Mouse (Mus musculus) midbrain, embryonic 10.5 days (tissue): ENCODE data around the gene Sh3bp2. TPM values are rescaled to one million over a fixed set of nuclear protein-coding genes. Genes with fewer than 3 reads are reported as not detected.

ENCODE experiments used
- DNase-seq: peaks from one replicate; pipeline ENCODE4 v3.0.0-alpha.2; 2017; ENCODE audit warnings: low spot score
- H3K27ac ChIP-seq: fragments of 300-500 bp; sonication (generic); replicated peaks from 2 replicates; pipeline ENCODE4 v1.5.1; 2016; ENCODE audit warnings: mild to moderate bottlenecking
- H3K27me3 ChIP-seq: fragments of 300-500 bp; sonication (generic); 2 replicates; pipeline ENCODE4 v1.6.1; 2016; ENCODE audit warnings: low read depth, mild to moderate bottlenecking; ENCODE audit not compliant: poor library complexity, severe bottlenecking
- H3K36me3 ChIP-seq: fragments of 300-500 bp; sonication (generic); 2 replicates; pipeline ENCODE4 v1.6.1; 2016; ENCODE audit warnings: mild to moderate bottlenecking, moderate library complexity
- H3K4me1 ChIP-seq: fragments of 300-500 bp; sonication (generic); 2 replicates; pipeline ENCODE4 v1.6.1; 2016
- H3K4me3 ChIP-seq: fragments of 300-500 bp; sonication (generic); 2 replicates; pipeline ENCODE4 v1.5.1; 2016; ENCODE audit warnings: mild to moderate bottlenecking, moderate library complexity
- H3K9me3 ChIP-seq: fragments of 300-500 bp; sonication (generic); replicated peaks from 2 replicates; pipeline ENCODE4 v1.6.1; 2016; ENCODE audit warnings: mild to moderate bottlenecking
- WGBS: fragments of 180-500 bp; shearing (Covaris S2); methylation state at CpG from one replicate; pipeline ENCODE4 v1.1.7; 2016; 5-methylcytosine and 5-hydroxymethylcytosine counted together
- polyA plus RNA-seq: library from polyadenylated mRNA; unstranded; fragments of >200 nt; fragmentation: Nextera tagmentation; extraction: Ambion mirVana; gene quantifications from 2 replicates; pipeline ENCODE4 v1.2.1, GENCODE M21; 2016

The Sh3bp2 gene
- polyA plus RNA-seq, 1 experiment from 2014 or later, result 6.4 TPM

DNA sequence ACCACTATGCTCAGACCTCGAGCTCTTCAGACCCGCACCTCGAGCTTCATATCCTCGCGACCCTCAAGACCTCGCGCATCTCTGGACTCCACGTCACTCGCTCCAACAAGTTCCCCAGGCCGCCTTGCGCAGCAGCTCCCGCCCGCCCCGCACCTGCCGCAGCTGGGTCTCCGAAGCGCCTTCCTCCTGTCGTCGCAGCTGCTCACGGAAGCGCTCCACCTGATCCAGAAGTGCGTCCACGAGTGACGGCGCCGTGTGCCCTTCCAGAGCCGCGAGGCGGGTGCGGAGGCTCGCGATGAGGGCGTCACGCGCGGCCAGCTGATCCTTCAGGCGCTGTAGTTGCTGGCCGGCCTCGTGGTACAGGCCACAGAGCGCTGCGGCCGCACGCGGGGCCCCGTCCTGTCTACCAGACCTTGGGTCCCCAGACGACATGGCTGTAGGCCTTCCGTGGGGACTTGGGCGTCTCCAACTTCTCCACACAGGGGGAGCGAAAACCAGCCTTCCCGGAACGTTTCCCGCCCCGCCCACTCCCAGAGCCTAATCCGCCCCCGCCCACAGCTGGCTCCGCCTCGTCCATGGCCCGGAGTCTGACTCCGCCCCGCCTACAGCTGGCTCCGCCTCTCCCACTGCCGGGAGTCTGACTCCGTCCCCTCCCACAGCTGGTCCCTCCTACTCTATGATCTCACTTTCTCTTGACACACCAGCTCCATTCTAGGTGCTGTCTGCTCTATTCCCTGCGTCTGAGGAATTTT lies 12.0 kb upstream of the Sh3bp2 start, which contains the start of gene Tnip2:
Gene Tnip2, minus strand, starts transcription at position 526 of the 752 bp plus-strand sequence.
- Histone ChIP-seq H3K9me3 (no peaks in the 10 kb centered on the region), H3K27ac (peak within 1 kb of the TSS; percentile 73), H3K4me3 (peak within 1 kb of the TSS; percentile 59), H3K27me3 (peaks cover 18% of the 10 kb centered on the region), H3K4me1 (peaks cover 15% of the 10 kb centered on the region), H3K36me3 (no peaks in the 10 kb centered on the region)
- WGBS, result under 1% methylated on average over 64 of the region's 64 CpGs
- DNase-seq, result peak; percentile 94

DNA sequence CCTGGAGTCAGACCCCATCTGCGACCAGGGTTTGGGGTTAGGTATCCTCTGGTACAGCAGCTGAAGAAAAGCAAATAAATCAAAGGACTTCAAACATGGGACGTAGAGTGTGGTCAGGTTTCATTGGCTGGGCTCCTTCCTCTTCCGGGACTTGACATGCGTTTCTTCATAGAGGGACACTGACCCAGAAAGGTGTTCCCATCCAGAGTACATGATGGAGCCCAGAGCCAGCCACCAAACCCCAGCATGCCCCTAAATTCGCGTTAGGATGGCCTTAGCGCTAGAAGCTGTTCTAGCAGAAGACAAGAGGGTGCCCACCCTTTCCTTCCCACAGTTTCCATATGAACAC lies 11.4 kb upstream of the Sh3bp2 start:
- Histone ChIP-seq H3K36me3 (no peaks in the 10 kb centered on the region), H3K27me3 (peaks cover 18% of the 10 kb centered on the region), H3K9me3 (no peaks in the 10 kb centered on the region), H3K27ac (peak overlapping the region; percentile 73; the same call in 1 of the 2 replicates), H3K4me3 (peak overlapping the region; percentile 59), H3K4me1 (peaks cover 15% of the 10 kb centered on the region)
- WGBS, result 31% methylated on average over 7 of the region's 7 CpGs
- DNase-seq, result no peak

DNA sequence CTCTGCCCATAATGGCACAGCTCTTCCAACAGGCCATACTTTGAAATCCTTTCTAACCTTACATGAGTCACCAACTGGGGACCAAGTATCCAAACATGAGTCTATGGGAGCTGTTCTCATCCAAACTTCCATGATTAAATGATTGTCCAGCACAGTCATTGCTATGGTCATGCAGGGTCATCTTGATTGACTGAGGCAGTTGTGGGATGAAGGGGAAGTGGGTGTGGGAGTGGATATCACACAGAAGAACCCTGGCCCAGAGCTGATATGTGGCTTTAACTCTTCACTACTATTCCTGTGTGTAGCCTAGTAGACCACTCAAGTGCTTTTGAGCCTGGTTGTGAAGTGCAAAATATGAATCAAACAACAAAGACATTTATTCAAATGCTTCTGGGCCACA lies 10.5 kb upstream of the Sh3bp2 start:
- Histone ChIP-seq H3K27me3 (peaks cover 18% of the 10 kb centered on the region), H3K27ac (no peak overlapping the region), H3K36me3 (no peaks in the 10 kb centered on the region), H3K4me1 (peaks cover 15% of the 10 kb centered on the region), H3K4me3 (no peak overlapping the region), H3K9me3 (no peaks in the 10 kb centered on the region)
- DNase-seq, result no peak

DNA sequence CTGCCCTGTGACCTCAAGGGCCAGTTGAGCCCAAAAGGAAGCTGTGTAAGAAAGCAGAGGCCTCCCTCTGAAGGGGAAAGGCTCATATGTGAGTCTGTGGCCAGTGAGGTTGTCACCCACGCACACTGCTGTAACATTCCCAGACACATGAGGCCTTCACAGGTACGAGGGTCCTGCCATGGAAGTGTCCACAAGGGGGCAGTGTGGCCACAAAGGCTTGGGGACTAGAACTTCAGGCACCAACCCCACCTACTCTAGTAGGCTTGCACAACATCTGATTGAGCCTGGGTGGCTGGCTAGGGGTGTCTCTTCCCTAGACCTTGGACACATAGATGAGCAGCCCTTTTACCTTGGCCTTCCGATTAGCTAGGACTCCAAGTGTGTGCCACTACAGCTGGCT lies 7.7 kb upstream of the Sh3bp2 start:
- Histone ChIP-seq H3K4me1 (peaks cover 15% of the 10 kb centered on the region), H3K4me3 (no peak overlapping the region), H3K9me3 (no peaks in the 10 kb centered on the region), H3K27ac (no peak overlapping the region), H3K36me3 (no peaks in the 10 kb centered on the region), H3K27me3 (peaks cover 7% of the 10 kb centered on the region)
- 29% methylated on average over 3 of the region's 3 CpGs for WGBS
- peak; percentile 71 for DNase-seq

DNA sequence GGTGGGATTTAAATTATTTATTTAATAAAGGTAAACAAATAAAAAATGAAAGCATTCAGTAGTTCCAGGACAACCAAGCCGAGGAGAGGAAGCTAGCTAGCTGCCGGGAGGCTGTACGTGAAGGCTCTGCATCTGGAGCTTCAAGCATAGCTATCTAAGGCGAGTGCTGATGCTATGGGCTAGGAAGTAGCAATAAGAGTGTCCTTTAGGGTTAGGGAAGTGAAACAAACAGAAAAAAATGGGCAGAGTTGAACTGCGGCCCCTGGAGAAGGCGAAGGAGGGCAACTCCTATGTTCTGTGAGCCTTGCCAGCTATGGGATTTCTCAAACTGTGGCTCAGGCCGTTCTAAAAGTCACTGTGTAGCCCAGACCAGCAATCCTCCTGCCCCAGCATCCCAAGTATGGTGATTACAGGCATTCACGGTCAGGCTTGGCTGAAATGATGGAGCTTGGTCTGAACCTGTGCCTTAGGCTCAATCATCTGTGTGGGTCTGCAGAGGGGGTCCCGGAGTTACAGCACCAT lies 6.2 kb upstream of the Sh3bp2 start:
- WGBS, result 82% methylated on average over 9 of the region's 9 CpGs
- peaks cover 7% of the 10 kb centered on the region for H3K27me3 ChIP-seq

DNA sequence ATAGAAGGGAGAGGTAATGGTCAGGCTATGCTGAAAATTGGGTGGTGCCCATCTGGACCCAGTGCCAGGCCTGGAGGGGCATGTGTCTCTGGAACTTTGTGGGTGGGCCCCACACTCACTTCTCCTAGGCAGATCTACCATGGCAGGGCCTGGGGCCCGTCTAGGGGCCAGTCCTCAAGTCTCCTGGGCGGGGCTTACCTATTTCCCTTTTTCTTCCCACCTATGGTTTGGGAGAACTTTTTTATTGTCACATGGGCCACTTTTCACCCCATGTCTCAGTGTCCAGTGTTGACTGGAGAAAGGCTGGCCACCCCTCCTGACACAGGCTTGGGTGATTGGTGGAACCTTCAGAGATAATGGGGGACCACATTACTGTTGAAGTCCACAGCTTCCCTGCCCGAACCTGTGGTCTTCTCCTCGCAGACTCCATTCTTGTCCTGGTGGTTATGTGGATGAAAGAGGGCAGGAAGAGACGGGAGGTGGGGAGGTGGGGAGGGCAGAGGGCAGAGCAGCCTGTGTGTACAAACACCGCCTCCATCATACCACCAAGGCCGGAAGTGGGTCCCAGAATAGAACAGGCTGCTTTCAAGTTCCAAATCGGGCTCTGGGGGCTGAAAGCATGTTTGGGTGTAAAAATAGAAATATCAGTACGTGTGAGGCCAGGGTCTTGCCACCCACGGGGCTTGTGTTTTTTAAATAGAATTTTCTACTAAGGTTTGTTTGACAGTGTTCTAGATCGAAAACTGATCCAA lies 5.0 kb upstream of the Sh3bp2 start:
- Histone ChIP-seq H3K4me3 (no peak overlapping the region), H3K27ac (no peak overlapping the region), H3K9me3 (no peaks in the 10 kb centered on the region), H3K36me3 (no peaks in the 10 kb centered on the region), H3K27me3 (peaks cover 10% of the 10 kb centered on the region), H3K4me1 (peaks cover under 1% of the 10 kb centered on the region)
- WGBS, result 77% methylated on average over 11 of the region's 11 CpGs
- no peak for DNase-seq

More for the DNA sequence above, 6.2 kb upstream of the Sh3bp2 start:
- no peak overlapping the region for H3K27ac ChIP-seq
- no peaks in the 10 kb centered on the region for H3K9me3 ChIP-seq
- no peaks in the 10 kb centered on the region for H3K36me3 ChIP-seq
- H3K4me1 ChIP-seq, result peaks cover under 1% of the 10 kb centered on the region; the same call in 1 of the 2 replicates
- H3K4me3 ChIP-seq, result no peak overlapping the region
- DNase-seq, result no peak

DNA sequence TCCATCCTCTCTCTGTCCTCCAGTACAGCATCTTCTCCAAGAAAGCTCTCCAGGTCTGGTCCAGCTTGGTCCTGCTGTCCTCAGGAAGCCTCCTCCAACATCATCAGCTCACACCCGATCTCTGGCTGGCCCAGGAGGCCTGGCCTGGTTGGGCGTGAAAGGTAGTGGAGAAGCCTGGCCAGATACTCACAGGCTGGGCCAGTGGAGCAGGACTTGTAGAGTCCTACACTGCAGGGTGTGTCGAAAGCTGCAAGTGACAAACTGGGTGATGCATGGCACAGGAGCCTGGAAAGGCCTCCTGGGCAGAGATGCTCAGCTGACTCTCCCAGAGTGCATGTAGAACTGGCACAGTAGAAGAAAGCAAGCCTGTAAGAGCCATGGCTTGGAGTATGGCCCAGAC lies 4.3 kb upstream of the Sh3bp2 start:
- peaks cover 8% of the 10 kb centered on the region for H3K4me1 ChIP-seq
- 83% methylated on average over 3 of the region's 3 CpGs for WGBS
- no peak overlapping the region for H3K27ac ChIP-seq
- H3K4me3 ChIP-seq, result no peak overlapping the region
- H3K36me3 ChIP-seq, result no peaks in the 10 kb centered on the region
- DNase-seq, result no peak
- H3K27me3 ChIP-seq, result peaks cover 14% of the 10 kb centered on the region
- H3K9me3 ChIP-seq, result no peaks in the 10 kb centered on the region

DNA sequence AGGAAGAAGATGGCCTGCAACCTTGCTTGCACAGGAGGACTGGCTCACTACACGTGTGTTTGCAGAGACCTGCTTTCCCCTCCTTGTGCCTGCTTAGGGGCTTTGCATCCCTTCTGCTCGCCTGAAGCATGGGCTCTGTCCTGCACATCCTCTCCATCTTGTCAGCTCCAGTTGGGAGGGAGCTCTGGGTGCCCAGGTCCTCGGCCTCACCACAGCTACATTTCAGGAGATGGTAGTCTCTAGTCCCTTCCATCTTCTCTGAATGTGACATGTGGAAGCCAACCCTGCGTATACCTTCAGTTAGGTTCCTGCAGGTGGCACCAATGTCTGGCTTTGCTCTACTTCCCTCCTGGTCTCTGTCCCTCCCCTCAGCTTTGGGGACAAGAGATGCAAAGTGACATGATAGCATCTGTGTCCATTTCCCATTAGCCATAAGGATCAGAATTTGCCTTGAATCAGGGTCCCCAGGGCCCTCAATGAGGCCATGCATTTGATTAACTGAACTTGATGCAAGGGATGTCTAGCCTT lies 1.6 kb upstream of the Sh3bp2 start:
- 65% methylated on average over 4 of the region's 4 CpGs for WGBS
- no peak for DNase-seq
- Histone ChIP-seq H3K36me3 (no peaks in the 10 kb centered on the region), H3K4me3 (no peak overlapping the region), H3K27ac (no peak overlapping the region), H3K4me1 (peaks cover 12% of the 10 kb centered on the region), H3K9me3 (no peaks in the 10 kb centered on the region), H3K27me3 (peaks cover 30% of the 10 kb centered on the region)

DNA sequence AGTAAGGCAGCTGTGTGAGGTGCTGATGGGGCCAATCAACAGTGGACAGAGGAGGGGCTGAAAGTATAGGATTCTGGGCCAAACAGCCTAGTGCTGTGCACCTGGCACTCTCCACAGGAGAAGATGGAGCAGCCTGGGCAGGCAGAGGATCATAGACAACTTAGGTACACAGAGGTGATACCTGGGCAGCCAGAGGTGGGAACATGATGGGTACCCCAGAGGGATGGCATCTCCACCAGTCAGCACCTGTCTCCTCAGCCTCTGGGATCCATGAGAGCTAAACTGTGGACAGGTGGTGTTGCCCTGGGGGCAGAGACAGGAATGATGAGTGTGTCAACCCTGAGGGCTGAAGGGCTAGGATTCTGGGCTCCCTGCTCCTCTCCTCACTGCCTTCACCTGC lies 1.1 kb upstream of the Sh3bp2 start:
- no peak overlapping the region for H3K27ac ChIP-seq
- H3K4me3 ChIP-seq, result no peak overlapping the region
- peaks cover 30% of the 10 kb centered on the region for H3K27me3 ChIP-seq
- no peaks in the 10 kb centered on the region for H3K9me3 ChIP-seq
- DNase-seq, result no peak
- H3K4me1 ChIP-seq, result peaks cover 12% of the 10 kb centered on the region
- H3K36me3 ChIP-seq, result no peaks in the 10 kb centered on the region

DNA sequence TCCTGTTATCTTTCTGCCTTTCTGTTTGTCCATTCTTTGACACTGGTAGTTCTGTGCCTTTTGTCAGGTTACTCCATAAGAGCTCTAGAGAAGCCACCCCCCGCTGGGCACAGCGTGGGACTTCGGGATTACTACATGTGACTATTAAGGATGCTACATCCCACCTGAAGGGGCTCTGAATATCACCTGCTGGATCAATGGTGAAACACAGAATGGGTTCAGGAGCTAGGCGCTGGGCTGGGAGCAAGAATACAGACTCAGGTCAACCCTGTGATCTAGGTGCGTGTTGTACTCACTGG lies 788 bp downstream of the Sh3bp2 start:
- peak overlapping the region; percentile 65 for H3K4me3 ChIP-seq
- H3K9me3 ChIP-seq, result no peaks in the 10 kb centered on the region
- peaks cover 12% of the 10 kb centered on the region for H3K4me1 ChIP-seq
- 34% methylated on average over 5 of the region's 5 CpGs for WGBS
- peaks cover 30% of the 10 kb centered on the region for H3K27me3 ChIP-seq
- no peaks in the 10 kb centered on the region for H3K36me3 ChIP-seq
- no peak for DNase-seq
- H3K27ac ChIP-seq, result no peak overlapping the region

DNA sequence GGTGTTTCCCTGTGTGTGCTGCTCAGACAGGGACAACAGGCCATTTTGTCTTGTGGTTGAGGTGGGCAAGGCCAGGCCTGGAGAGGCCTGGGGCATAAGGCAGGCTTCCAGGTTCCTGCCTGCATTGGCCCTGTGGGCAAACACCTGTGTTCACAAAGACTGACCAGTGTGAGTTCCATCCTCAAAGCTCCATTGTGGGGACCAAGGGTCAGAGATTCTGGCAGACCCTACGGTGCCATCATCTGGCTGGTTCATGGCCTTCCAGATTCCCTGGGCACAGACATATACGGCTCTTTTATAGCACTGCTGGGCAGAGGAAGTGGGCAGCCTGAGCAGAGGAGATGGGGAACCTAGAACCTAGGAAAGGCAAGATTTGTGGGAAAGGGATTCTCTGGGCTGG lies 1.7 kb downstream of the Sh3bp2 start:
- WGBS, result 87% methylated on average over 2 of the region's 2 CpGs
- Histone ChIP-seq H3K27ac (no peak overlapping the region), H3K36me3 (no peaks in the 10 kb centered on the region), H3K4me3 (no peak overlapping the region), H3K4me1 (peaks cover 12% of the 10 kb centered on the region), H3K9me3 (no peaks in the 10 kb centered on the region), H3K27me3 (peaks cover 30% of the 10 kb centered on the region)
- no peak for DNase-seq

DNA sequence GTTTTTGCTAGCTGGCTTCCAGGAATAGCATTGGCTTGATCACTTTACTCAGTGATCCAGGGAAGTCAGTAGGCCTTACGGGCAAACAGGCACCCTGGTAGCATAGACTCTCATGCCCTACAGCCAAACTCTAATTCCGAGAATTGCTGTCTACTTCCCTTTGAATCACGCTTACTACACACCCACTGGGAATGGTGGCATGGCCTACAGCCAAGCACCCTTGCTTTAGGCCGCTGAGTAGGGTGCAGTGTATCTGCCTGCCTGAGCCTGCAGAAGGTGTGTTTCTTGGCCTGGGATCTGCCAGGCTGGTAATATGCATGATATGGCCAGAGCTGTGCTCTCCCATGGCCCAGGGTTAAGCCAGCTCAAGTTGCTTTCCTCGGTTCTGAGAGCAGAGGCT lies 3.1 kb downstream of the Sh3bp2 start:
- 87% methylated on average over 5 of the region's 5 CpGs for WGBS
- DNase-seq, result no peak
- Histone ChIP-seq H3K4me3 (no peak overlapping the region), H3K4me1 (peaks cover 12% of the 10 kb centered on the region), H3K36me3 (no peaks in the 10 kb centered on the region), H3K27ac (no peak overlapping the region), H3K27me3 (peaks cover 30% of the 10 kb centered on the region), H3K9me3 (no peaks in the 10 kb centered on the region)

DNA sequence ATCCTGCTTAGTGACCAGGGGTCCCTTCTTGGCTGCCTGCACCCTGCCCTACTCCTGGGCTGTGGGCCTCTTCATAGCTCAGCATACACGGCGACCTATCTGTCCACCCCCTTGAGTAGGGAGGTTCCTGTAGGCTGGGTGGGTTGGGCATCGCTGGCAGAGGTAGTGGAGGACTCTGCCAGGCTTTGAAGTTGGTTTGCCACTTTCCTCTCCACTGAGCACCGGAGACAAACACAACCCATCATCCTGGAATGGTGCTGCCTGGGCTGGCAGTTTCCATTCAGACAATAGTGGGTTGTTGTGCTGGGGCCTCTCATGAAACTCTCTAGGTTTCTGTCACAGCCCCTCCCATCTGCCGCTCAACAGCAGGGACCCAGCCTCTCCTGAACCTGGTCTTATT lies 4.5 kb downstream of the Sh3bp2 start:
- no peak for DNase-seq
- Histone ChIP-seq H3K27me3 (peaks cover 20% of the 10 kb centered on the region), H3K4me1 (peaks cover 12% of the 10 kb centered on the region), H3K9me3 (no peaks in the 10 kb centered on the region), H3K4me3 (no peak overlapping the region), H3K36me3 (no peaks in the 10 kb centered on the region), H3K27ac (no peak overlapping the region)
- WGBS, result 84% methylated on average over 5 of the region's 5 CpGs
